Mouse (Mus musculus) lung, adult 2 months (tissue): ENCODE measurements at regions not wholly inside any gene's neighbourhood (a gene's known extent, or its start where the extent isn't known, plus 50 kb on each side); places are given as distances from the start of the nearest gene placed in this dataset.

Experiments used
- DNase-seq: peaks from one replicate; pipeline ENCODE4 v3.0.0; 2022
- H3K4me1 ChIP-seq: fragments of 200-500 bp; 2 replicates; pipeline ENCODE4 v1.6.1; 2011; ENCODE audit warnings: low read length; ENCODE audit not compliant: control insufficient read depth, insufficient read depth
- H3K4me3 ChIP-seq: fragments of 200-500 bp; replicated peaks from 2 replicates; pipeline ENCODE3; 2011; ENCODE audit warnings: low read depth, mild to moderate bottlenecking, control low read depth, low read length; ENCODE audit errors: extremely low read depth
- CTCF ChIP-seq: fragments of 200-500 bp; IDR thresholded peaks from 2 replicates; pipeline ENCODE4 v1.5.1; 2011; ENCODE audit warnings: mild to moderate bottlenecking, low read length, control low read depth; ENCODE audit not compliant: insufficient read depth
- POLR2A ChIP-seq: fragments of 200-500 bp; IDR thresholded peaks from 2 replicates; pipeline ENCODE4 v1.6.1; 2011; ENCODE audit warnings: low read depth, mild to moderate bottlenecking, control low read depth, low read length, borderline replicate concordance; ENCODE audit errors: extremely low read depth
- WGBS: fragments of 180-500 bp; shearing (Covaris S2); methylation state at CpG from one replicate; pipeline ENCODE4 v1.1.7; 2018; 5-methylcytosine and 5-hydroxymethylcytosine counted together

- WGBS: 56% methylated on average over 1 of the region's 1 CpGs
- H3K4me1 ChIP-seq: no peaks in the 10 kb centered on the region
- no peak for DNase-seq
- no peak for TF ChIP-seq CTCF
- TF ChIP-seq POLR2A: no peak
- no peak overlapping the region for H3K4me3 ChIP-seq
Measured at GRCm38 (mm10) chr12:118784643-118785042, 61.5 kb upstream of the Sp8 start.

- Histone ChIP-seq H3K4me1 (no peaks in the 10 kb centered on the region), H3K4me3 (no peak overlapping the region)
- 81% methylated on average over 3 of the region's 3 CpGs for WGBS
- TF ChIP-seq CTCF (no peak), POLR2A (no peak)
- no peak for DNase-seq
Measured at GRCm38 (mm10) chr12:118781978-118782377, 64.2 kb upstream of the Sp8 start.

GRCm38 (mm10) chr12:118775463-118776064 is 70.6 kb upstream of the Sp8 start:
- DNase-seq: no peak
- TF ChIP-seq CTCF (no peak), POLR2A (no peak)
- WGBS: 39% methylated on average over 1 of the region's 1 CpGs

GRCm38 (mm10) chr12:118772790-118773189 is 73.3 kb upstream of the Sp8 start:
- Histone ChIP-seq H3K4me1 (no peaks in the 10 kb centered on the region), H3K4me3 (no peak overlapping the region)
- no peak for DNase-seq
- WGBS: 41% methylated on average over 2 of the region's 2 CpGs
- TF ChIP-seq POLR2A: no peak
- no peak for TF ChIP-seq CTCF

More at GRCm38 (mm10) chr12:118775463-118776064, 70.6 kb upstream of the Sp8 start:
- Histone ChIP-seq H3K4me1 (no peaks in the 10 kb centered on the region), H3K4me3 (no peak overlapping the region)

GRCm38 (mm10) chr12:118766472-118766871 is 79.7 kb upstream of the Sp8 start:
- 65% methylated on average over 1 of the region's 1 CpGs for WGBS
- DNase-seq: no peak
- H3K4me1 ChIP-seq: no peaks in the 10 kb centered on the region

GRCm38 (mm10) chr12:118754076-118754475 is 92.1 kb upstream of the Sp8 start:
- WGBS: 52% methylated on average over 2 of the region's 2 CpGs
- TF ChIP-seq CTCF (no peak), POLR2A (no peak)
- H3K4me1 ChIP-seq: no peaks in the 10 kb centered on the region
- DNase-seq: no peak
- no peak overlapping the region for H3K4me3 ChIP-seq

More at GRCm38 (mm10) chr12:118766472-118766871, 79.7 kb upstream of the Sp8 start:
- H3K4me3 ChIP-seq: no peak overlapping the region
- TF ChIP-seq POLR2A (no peak), CTCF (no peak)

- 62% methylated on average over 4 of the region's 4 CpGs for WGBS
- Histone ChIP-seq H3K4me1 (no peaks in the 10 kb centered on the region), H3K4me3 (no peak overlapping the region)
- no peak for DNase-seq
- TF ChIP-seq CTCF (no peak), POLR2A (no peak)
Measured at GRCm38 (mm10) chr12:118739103-118739502, 107.0 kb upstream of the Sp8 start.

GRCm38 (mm10) chr12:118725891-118726290 is 120.2 kb upstream of the Sp8 start:
- no peak for TF ChIP-seq CTCF
- no peak for TF ChIP-seq POLR2A
- Histone ChIP-seq H3K4me3 (no peak overlapping the region), H3K4me1 (no peaks in the 10 kb centered on the region)
- no peak for DNase-seq
- 65% methylated on average over 4 of the region's 4 CpGs for WGBS

GRCm38 (mm10) chr12:118719878-118720573 is 126.1 kb upstream of the Sp8 start:
- H3K4me3 ChIP-seq: no peak overlapping the region
- no peaks in the 10 kb centered on the region for H3K4me1 ChIP-seq
- TF ChIP-seq CTCF (no peak), POLR2A (no peak)
- WGBS: 77% methylated on average over 4 of the region's 4 CpGs
- DNase-seq: no peak

GRCm38 (mm10) chr12:118716824-118717223 is 129.3 kb upstream of the Sp8 start:
- Histone ChIP-seq H3K4me1 (no peaks in the 10 kb centered on the region), H3K4me3 (no peak overlapping the region)
- no peak for DNase-seq
- WGBS: 69% methylated on average over 4 of the region's 4 CpGs
- TF ChIP-seq POLR2A: no peak
- no peak for TF ChIP-seq CTCF
